Mouse (Mus musculus): ENCODE results near the gene Rbms1.

Rbms1 gene

GRCm38 (mm10) chr2:60962671-60963421 lies at the start of gene Rbms1:
Gene Rbms1, minus strand, starts transcription at chr2:60963192.
- peak; percentile 35 to 47 for DNase-seq

DNA sequence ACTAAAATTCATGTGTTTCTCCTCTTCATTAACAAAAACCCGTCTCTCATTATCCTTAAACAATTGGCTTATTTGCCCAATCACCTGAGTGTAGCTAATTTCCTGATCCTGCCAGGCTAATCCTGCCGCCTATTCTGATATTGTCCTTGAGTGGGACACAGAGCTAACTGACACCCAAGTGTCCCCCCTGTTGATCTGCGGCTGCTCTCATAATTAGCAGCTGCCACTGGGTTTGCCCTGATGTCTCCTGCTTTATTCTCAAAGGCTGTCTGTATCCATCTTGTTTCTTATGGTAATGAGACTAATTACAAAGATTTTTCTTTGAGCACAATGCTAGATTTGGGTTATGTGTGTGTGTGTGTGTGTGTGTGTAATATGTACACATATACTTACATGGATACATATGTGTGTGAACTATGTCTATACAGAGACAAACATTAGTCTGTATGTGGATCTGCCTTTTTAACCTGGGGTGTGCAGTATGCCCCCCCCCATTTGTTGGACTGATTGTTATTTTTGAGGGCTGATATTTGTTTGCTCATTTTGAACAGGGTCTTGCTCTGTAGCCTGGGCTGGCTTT lies 49.3 kb upstream of the Rbms1 start:
- no peak for DNase-seq

- no peak for DNase-seq
These were observed 23.3 kb upstream of the Rbms1 start for GRCm38 (mm10) chr2:60986286-60986685.

DNA sequence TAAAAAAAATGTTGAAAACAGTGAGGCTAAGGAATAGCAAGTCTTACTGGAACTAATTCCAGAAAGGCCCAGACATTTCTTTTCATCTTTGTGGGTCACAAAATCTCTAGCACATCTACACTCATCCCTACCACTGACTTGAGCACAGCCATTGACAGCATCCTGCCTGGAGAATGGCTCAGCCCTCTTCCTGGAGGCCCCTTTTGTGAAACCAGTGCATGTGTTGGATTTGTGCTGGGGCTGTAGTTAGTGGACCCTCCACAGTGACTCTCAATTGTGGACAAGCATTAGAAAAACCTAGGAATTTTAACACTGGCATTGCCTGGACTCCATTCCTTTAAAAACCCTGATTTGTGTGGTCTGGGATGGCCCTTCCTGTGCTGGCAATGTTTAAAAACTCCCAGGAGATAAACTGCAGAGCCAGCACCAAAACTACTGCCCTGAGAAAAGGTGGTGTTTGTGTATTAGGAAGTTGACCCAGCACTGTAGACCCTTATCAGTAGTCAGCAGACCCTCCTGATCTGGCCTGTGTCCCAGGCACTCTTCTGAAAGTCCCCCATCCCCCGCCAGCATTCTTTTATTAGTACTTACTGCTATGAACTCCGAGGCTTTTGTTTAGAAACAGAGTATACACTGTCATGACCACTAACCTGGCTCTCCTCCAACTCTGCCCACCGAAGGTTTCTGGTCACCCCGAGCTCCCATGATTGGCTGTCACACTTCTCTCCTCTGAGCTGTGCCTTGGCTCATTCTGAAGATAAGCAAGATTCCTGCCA lies 15.7 kb upstream of the Rbms1 start:
- no peak for DNase-seq

- DNase-seq: no peak
These were observed 9.3 kb upstream of the Rbms1 start for GRCm38 (mm10) chr2:60972189-60972814.

- DNase-seq: no peak
These were observed 624 bp upstream of the Rbms1 start for GRCm38 (mm10) chr2:60963616-60964015.

DNA sequence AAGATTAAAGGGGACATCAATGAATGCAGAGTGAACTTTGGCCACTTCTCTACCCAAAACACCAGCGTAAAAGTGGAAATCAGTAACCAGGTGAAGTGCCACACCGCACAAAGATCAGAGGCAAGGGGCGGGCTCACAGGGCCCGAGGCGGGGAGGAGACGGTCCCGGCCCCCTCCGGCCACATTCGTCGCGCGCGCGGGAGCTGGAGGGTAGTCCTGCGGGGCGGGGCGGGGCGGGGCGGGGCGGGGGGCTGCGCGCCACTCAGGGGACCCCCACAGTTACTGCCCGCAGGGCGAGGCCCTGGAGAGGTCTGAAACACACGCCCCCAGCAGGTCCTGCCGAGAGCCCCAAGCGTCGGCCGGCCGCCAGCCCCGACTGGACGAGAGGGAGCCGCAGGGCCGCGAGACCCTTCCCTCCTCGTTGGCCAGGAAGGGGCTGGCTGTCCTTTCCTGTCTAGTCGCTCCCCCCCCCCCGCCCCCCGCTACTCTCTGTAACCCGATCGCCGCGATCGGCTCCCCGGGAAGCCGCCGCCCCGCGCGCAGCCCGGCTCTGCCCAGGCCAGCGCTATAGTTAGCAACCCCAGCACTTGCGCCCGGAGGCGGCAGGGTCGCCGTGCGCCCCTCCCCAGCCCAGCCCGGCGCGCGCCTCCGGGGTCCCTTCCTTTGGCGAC lies 856 bp downstream of the Rbms1 start:
- DNase-seq: peak; percentile 5 to 18

DNA sequence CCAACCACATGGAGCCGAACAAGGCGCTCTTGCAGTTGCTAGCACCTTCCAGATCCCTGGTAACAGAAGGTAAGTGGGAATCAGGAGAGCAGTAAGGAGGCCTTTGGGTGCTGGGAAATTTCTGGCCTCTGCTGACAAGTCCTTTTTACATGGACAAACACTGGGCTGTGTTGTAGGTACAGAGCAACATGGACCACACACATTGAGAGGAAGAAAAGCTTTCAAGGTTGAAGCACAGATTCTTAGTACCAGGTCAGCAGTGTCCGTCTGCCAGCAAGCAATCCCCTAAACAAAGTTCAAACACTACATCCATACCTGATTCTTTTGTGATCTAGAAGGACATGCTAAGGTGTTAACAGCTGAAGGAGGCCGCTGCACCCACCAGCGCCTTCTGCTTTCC lies 1.7 kb downstream of the Rbms1 start:
- DNase-seq: no peak

DNA sequence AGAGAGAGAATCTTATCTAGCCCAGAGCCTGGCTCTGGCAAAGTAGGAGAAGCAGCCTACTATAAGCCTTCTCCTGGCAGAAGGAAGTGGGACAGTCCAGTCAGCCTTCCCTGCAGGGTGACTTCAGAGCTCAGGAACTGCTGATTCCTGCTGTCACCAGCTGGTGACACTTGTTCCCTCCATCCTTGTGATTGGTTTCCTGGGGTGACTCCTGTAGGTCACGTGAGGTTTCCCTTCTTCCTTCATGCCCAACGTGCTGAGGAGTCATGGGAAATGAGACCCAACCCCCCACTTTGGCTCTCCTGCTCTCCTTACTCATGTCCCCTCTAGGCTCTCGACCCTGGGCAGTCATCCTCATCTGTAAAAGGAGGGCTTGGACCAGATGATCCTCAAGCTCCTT lies 14.8 kb downstream of the Rbms1 start:
- DNase-seq: no peak

DNA sequence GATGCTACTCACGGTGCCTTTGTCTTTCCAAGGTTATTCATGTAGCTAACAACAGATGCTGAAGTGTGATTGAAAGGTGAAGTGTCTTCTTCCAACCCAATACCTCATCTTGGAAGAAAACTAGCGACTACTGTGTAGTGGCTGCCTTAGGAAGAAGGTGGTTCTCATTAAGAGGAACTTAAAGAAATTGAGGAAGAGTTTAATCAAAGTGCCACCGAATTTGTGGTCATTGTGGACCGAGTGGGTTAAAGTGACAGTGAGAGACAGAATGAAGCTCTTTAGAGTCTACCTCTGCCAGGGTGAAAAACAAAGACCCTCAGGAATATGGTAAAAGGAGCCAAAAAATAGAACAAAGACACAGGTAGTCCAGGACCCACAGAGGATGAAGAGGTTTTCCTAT lies 15.2 kb downstream of the Rbms1 start:
- DNase-seq: no peak

GRCm38 (mm10) chr2:60940454-60940961 lies 22.5 kb downstream of the Rbms1 start:
- no peak for DNase-seq

- DNase-seq: no peak
These were observed 23.0 kb downstream of the Rbms1 start for GRCm38 (mm10) chr2:60939957-60940356.

GRCm38 (mm10) chr2:60936910-60937309 lies 26.1 kb downstream of the Rbms1 start:
- DNase-seq: no peak

- DNase-seq: no peak
These were observed 34.0 kb downstream of the Rbms1 start for GRCm38 (mm10) chr2:60928948-60929347.

GRCm38 (mm10) chr2:60927906-60928775 lies 34.9 kb downstream of the Rbms1 start:
- DNase-seq: no peak

- DNase-seq: no peak
These were observed 37.9 kb downstream of the Rbms1 start for GRCm38 (mm10) chr2:60925063-60925462.

GRCm38 (mm10) chr2:60923756-60924544 lies 39.0 kb downstream of the Rbms1 start:
- DNase-seq: peak; percentile 9 to 20

DNA sequence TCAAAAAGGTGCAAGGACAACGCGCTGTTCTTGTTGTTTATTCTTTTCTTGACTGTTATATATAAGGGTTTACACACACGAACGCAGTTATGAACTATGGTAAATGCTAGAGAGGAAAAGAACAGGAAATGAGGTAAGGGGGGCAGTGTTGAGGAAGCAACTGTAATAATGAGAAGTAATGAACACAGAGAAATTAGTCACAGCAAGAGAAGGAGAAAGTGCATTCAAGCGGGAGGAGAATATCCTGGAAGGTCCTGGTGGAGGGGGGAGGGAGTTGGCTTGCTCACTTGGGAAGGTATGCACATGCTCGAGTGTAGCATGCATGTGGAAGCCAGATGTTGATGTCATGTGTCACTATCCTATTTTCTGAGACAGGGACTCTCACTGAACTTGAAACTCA lies 39.9 kb downstream of the Rbms1 start:
- no peak for DNase-seq

DNA sequence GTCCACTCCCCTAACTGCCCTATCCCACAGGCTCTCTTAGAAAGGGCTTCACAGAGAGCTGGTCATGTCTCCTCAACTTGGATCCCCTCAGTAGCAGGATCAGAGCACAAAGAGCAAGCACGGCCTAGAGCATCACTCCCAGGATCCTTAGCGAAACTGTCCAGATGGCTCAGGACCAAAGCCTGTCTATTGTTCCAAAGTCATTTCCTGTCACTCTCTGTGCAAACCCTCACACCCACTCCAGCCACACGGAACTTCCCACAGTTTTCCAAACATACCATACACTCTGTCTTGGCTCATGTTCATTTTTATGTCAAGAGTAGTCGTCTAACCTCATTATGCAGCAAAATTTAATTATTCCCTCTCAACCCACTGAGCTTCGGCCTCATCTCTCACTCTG lies 40.6 kb downstream of the Rbms1 start:
- DNase-seq: no peak

- DNase-seq: no peak
These were observed 42.9 kb downstream of the Rbms1 start for GRCm38 (mm10) chr2:60920076-60920475.

DNA sequence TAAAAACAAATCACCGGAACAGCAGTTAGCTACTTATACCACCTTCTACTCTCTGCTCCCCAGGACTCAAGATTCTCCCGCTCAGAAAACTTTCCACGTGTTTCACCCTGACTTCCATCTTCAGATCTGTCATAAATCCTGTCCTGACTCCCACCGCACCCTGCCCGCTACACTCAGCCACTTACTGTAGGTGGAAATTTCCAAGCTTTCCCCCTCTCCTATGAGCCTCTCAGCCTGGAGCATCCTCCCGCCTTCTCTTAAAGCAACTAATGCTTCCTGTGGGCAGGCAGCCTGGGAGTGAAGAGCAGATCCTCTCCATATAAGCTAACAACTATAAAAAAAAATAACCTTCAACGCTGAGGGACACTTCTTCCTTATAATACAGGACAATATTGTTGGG lies 44.6 kb downstream of the Rbms1 start:
- DNase-seq: no peak

Measured in thymus, postnatal 36 days (tissue).